Mouse (Mus musculus) neural tube, embryonic 15.5 days (tissue): ENCODE results near the gene Chchd3. TPM values are rescaled to one million over a fixed set of nuclear protein-coding genes. Genes with fewer than 3 reads are reported as not detected.

Source experiments
- ATAC-seq: fragments of 200-750 bp; cut with Nextera tagmentation; 2 replicates; pipeline ENCODE4 v1.8.0; 2017; ENCODE audit warnings: mild to moderate bottlenecking, moderate TSS enrichment, moderate library complexity; ENCODE audit not compliant: low FRiP score
- H3K27ac ChIP-seq: fragments of 300-500 bp; sonication (generic); replicated peaks from 2 replicates; pipeline ENCODE4 v1.5.1; 2015; ENCODE audit warnings: mild to moderate bottlenecking, inconsistent platforms
- H3K27me3 ChIP-seq: fragments of 300-500 bp; sonication (generic); replicated peaks from 2 replicates; pipeline ENCODE4 v1.6.1; 2015; ENCODE audit warnings: inconsistent platforms
- H3K36me3 ChIP-seq: fragments of 300-500 bp; sonication (generic); 2 replicates; pipeline ENCODE4 v1.6.1; 2015; ENCODE audit warnings: inconsistent platforms
- H3K4me1 ChIP-seq: fragments of 300-500 bp; sonication (generic); 2 replicates; pipeline ENCODE4 v1.6.1; 2015; ENCODE audit warnings: inconsistent platforms
- H3K4me2 ChIP-seq: fragments of 300-500 bp; sonication (generic); 2 replicates; pipeline ENCODE4 v1.6.1; 2015; ENCODE audit warnings: inconsistent platforms, mild to moderate bottlenecking, moderate library complexity
- H3K4me3 ChIP-seq: fragments of 300-500 bp; sonication (generic); replicated peaks from 2 replicates; pipeline ENCODE4 v1.5.1; 2015; ENCODE audit warnings: mild to moderate bottlenecking, inconsistent platforms
- H3K9ac ChIP-seq: fragments of 300-500 bp; sonication (generic); replicated peaks from 2 replicates; pipeline ENCODE4 v1.6.1; 2015; ENCODE audit warnings: mild to moderate bottlenecking, inconsistent platforms
- H3K9me3 ChIP-seq: fragments of 300-500 bp; sonication (generic); replicated peaks from 2 replicates; pipeline ENCODE4 v1.6.1; 2016; ENCODE audit warnings: inconsistent platforms
- WGBS: fragments of 180-500 bp; shearing (Covaris S2); methylation state at CpG from one replicate; pipeline ENCODE4 v1.1.7; 2015; ENCODE audit warnings: mixed read lengths; 5-methylcytosine and 5-hydroxymethylcytosine counted together
- polyA plus RNA-seq: library from polyadenylated mRNA; unstranded; fragments of >200 nt; fragmentation: Nextera tagmentation; extraction: Ambion mirVana; gene quantifications from 2 replicates; pipeline ENCODE4 v1.2.1, GENCODE M21; 2015

The Chchd3 gene
- 104 and 120 TPM in 2 replicates for polyA plus RNA-seq

GRCm38 (mm10) chr6:33059735-33060576 is at the start of gene Chchd3:
Gene Chchd3, minus strand, starts transcription at chr6:33060260.
- peak within 1 kb of the TSS; percentile 83 for H3K4me2 ChIP-seq
- no peaks in the 10 kb centered on the region for H3K27me3 ChIP-seq
- H3K9me3 ChIP-seq, result no peaks in the 10 kb centered on the region
- under 1% methylated on average over 50 of the region's 50 CpGs for WGBS
- H3K36me3 ChIP-seq, result peaks cover 1% of the 10 kb centered on the region; the same call in 1 of the 2 replicates
- H3K9ac ChIP-seq, result peak within 1 kb of the TSS; percentile 82
- peak; percentile 100 for ATAC-seq
- H3K27ac ChIP-seq, result peak within 1 kb of the TSS; percentile 80
- H3K4me3 ChIP-seq, result peak within 1 kb of the TSS; percentile 77
- H3K4me1 ChIP-seq, result peaks cover 16% of the 10 kb centered on the region

- H3K4me1 ChIP-seq, result no peaks in the 10 kb centered on the region
- H3K9ac ChIP-seq, result no peak overlapping the region
- H3K27ac ChIP-seq, result no peak overlapping the region
- WGBS, result 90% methylated on average over 6 of the region's 6 CpGs
- no peak overlapping the region for H3K4me3 ChIP-seq
- H3K27me3 ChIP-seq, result no peaks in the 10 kb centered on the region
- no peak for ATAC-seq
- H3K9me3 ChIP-seq, result no peaks in the 10 kb centered on the region
- no peaks in the 10 kb centered on the region for H3K36me3 ChIP-seq
- H3K4me2 ChIP-seq, result no peak overlapping the region
These were observed 44.6 kb upstream of the Chchd3 start for GRCm38 (mm10) chr6:33104661-33105060.

- no peaks in the 10 kb centered on the region for H3K9me3 ChIP-seq
- ATAC-seq, result no peak
- H3K36me3 ChIP-seq, result no peaks in the 10 kb centered on the region
- H3K4me3 ChIP-seq, result no peak overlapping the region
- 78% methylated on average over 4 of the region's 4 CpGs for WGBS
- H3K27ac ChIP-seq, result no peak overlapping the region
- H3K9ac ChIP-seq, result no peak overlapping the region
- no peaks in the 10 kb centered on the region for H3K27me3 ChIP-seq
- H3K4me2 ChIP-seq, result no peak overlapping the region
- H3K4me1 ChIP-seq, result peaks cover 13% of the 10 kb centered on the region
These were observed 38.8 kb upstream of the Chchd3 start for GRCm38 (mm10) chr6:33098903-33099302.

- Histone ChIP-seq H3K4me1 (peaks cover 13% of the 10 kb centered on the region), H3K27ac (peak overlapping the region; percentile 63), H3K4me2 (0 out of 2 replicates have a peak overlapping the region, but pooled peaks have one; percentile 1), H3K9ac (no peak overlapping the region), H3K36me3 (no peaks in the 10 kb centered on the region), H3K27me3 (no peaks in the 10 kb centered on the region), H3K9me3 (no peaks in the 10 kb centered on the region), H3K4me3 (no peak overlapping the region)
- peak; percentile 50; the same call in 1 of the 2 replicates for ATAC-seq
- WGBS, result 18% methylated on average over 8 of the region's 8 CpGs
These were observed 34.7 kb upstream of the Chchd3 start for GRCm38 (mm10) chr6:33094671-33095233.

DNA sequence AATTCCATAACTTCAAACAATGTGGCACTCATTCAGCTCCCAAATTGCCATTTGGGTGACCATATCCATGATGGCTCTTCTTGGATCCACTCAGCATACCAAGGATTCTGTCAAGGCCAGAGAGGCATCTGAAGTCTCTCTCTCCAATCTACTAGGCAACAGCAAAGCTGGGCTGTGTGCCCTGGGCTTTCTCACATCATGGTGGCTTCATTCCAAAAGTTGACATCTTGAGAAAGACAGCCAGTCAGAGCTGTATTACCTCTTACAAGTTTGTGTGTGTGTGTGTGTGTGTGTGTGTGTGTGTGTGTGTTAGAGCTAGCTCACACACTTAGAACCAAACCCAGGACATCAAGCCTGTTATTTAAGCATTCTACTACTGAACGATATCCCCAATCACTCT is 20.1 kb upstream of the Chchd3 start:
- no peak overlapping the region for H3K4me2 ChIP-seq

DNA sequence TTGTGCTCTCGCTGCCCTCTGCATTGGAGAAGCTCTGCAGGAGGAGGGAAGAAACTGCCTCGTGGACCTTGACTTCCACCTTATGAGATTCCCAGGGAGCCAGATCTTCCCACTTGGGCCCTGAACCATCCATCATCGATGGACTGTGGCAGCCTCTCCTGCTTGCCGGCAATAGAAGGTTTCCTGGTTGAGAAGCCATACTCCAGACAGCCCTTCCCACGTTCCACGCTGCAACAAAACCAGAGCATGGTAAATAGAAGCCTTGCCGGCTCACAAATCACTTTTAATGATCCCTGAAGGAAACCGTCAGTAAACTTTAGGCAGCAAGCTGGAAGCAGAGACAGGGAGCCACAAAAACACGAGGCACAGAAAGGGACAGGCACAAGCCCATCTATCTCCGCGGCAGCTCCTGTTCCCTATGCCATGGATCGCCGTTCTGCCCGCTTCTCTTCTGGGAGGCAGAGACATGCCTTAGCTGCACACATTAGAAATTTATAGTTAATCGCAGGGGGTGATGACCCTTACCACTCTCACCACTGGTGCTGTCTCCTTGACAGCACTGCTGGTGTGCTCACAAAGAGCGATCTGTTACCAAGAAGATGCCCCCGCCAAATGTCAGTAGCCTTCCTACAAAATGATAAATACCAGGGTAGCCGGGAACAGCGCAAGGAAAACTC is 18.3 kb upstream of the Chchd3 start:
- WGBS, result 27% methylated on average over 19 of the region's 19 CpGs
- peaks cover 15% of the 10 kb centered on the region for H3K4me1 ChIP-seq
- no peaks in the 10 kb centered on the region for H3K27me3 ChIP-seq
- H3K4me2 ChIP-seq, result peak overlapping the region; percentile 48
- H3K9ac ChIP-seq, result no peak overlapping the region
- H3K9me3 ChIP-seq, result no peaks in the 10 kb centered on the region
- H3K27ac ChIP-seq, result 0 out of 2 replicates have a peak overlapping the region, but pooled peaks have one; percentile 19
- H3K36me3 ChIP-seq, result no peaks in the 10 kb centered on the region
- ATAC-seq, result peak; percentile 41; the same call in 1 of the 2 replicates
- no peak overlapping the region for H3K4me3 ChIP-seq

More for the DNA sequence above, 20.1 kb upstream of the Chchd3 start:
- H3K36me3 ChIP-seq, result no peaks in the 10 kb centered on the region
- H3K27ac ChIP-seq, result no peak overlapping the region
- H3K9me3 ChIP-seq, result no peaks in the 10 kb centered on the region
- H3K4me3 ChIP-seq, result no peak overlapping the region
- peaks cover 15% of the 10 kb centered on the region for H3K4me1 ChIP-seq
- ATAC-seq, result no peak
- H3K27me3 ChIP-seq, result no peaks in the 10 kb centered on the region
- 100% methylated on average over 1 of the region's 1 CpGs for WGBS
- H3K9ac ChIP-seq, result no peak overlapping the region

GRCm38 (mm10) chr6:33066462-33066861 is 6.4 kb upstream of the Chchd3 start:
- no peak overlapping the region for H3K9ac ChIP-seq
- ATAC-seq, result no peak
- no peak overlapping the region for H3K4me3 ChIP-seq
- no peaks in the 10 kb centered on the region for H3K27me3 ChIP-seq
- 76% methylated on average over 4 of the region's 4 CpGs for WGBS
- H3K36me3 ChIP-seq, result no peaks in the 10 kb centered on the region
- no peaks in the 10 kb centered on the region for H3K4me1 ChIP-seq
- no peak overlapping the region for H3K4me2 ChIP-seq
- H3K9me3 ChIP-seq, result no peaks in the 10 kb centered on the region
- H3K27ac ChIP-seq, result no peak overlapping the region

DNA sequence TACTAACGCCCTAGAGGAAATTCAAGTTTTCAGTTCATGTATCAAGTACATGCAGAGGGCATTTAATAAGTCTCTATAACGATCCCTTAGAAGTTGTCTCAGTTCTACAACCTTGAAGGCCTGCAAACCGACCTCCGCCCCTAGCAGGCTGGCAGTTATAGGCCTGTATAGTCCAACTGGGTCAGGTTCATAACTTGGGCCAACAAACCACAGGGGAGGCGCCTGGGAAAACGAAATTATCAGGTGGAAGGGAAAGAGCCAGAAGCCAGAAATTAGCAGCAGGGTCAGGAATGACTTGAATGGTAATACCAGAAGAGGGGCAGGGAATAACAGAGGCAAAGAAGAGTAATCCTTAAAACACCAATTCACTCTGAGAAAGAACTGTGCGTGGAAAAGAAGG is 784 bp downstream of the Chchd3 start:
- peak overlapping the region; percentile 83 for H3K4me2 ChIP-seq
- no peak for ATAC-seq
- H3K9ac ChIP-seq, result peak overlapping the region; percentile 82
- H3K9me3 ChIP-seq, result no peaks in the 10 kb centered on the region
- no peaks in the 10 kb centered on the region for H3K27me3 ChIP-seq
- 43% methylated on average over 7 of the region's 7 CpGs for WGBS
- no peak overlapping the region for H3K27ac ChIP-seq
- peaks cover 6% of the 10 kb centered on the region; the same call in 1 of the 2 replicates for H3K36me3 ChIP-seq
- peak overlapping the region; percentile 77 for H3K4me3 ChIP-seq
- H3K4me1 ChIP-seq, result peaks cover 16% of the 10 kb centered on the region

DNA sequence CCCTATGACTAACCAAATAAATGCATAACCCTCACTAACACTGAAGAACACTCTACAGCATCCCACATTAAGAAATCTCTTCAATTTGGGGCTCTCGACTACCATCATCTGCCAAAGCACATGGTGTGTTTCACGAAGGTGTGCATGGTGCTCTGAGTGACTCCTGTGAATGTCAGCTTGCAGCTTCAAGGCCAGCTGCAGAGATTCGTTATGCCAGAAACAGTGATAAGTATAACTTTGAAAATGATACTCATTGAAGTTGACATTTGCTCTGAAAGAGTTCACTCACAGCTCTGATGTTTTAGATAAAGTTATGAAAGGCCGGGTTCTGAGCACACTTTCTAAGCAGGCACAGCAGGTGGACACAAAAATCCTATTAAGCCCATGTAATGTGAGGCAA is 3.7 kb downstream of the Chchd3 start:
- Histone ChIP-seq H3K4me1 (peaks cover 16% of the 10 kb centered on the region), H3K4me3 (no peak overlapping the region), H3K9me3 (no peaks in the 10 kb centered on the region), H3K27ac (no peak overlapping the region), H3K9ac (no peak overlapping the region), H3K36me3 (peaks cover 9% of the 10 kb centered on the region; the same call in 1 of the 2 replicates), H3K27me3 (no peaks in the 10 kb centered on the region), H3K4me2 (no peak overlapping the region)
- no peak for ATAC-seq
- WGBS, result 89% methylated on average over 4 of the region's 4 CpGs

- Histone ChIP-seq H3K27ac (no peak overlapping the region), H3K4me3 (no peak overlapping the region), H3K4me2 (no peak overlapping the region), H3K36me3 (peaks cover 9% of the 10 kb centered on the region; the same call in 1 of the 2 replicates), H3K4me1 (peaks cover 16% of the 10 kb centered on the region), H3K9me3 (no peaks in the 10 kb centered on the region), H3K9ac (no peak overlapping the region), H3K27me3 (no peaks in the 10 kb centered on the region)
- ATAC-seq, result no peak
- 95% methylated on average over 4 of the region's 4 CpGs for WGBS
These were observed 4.4 kb downstream of the Chchd3 start for GRCm38 (mm10) chr6:33055663-33056062.

DNA sequence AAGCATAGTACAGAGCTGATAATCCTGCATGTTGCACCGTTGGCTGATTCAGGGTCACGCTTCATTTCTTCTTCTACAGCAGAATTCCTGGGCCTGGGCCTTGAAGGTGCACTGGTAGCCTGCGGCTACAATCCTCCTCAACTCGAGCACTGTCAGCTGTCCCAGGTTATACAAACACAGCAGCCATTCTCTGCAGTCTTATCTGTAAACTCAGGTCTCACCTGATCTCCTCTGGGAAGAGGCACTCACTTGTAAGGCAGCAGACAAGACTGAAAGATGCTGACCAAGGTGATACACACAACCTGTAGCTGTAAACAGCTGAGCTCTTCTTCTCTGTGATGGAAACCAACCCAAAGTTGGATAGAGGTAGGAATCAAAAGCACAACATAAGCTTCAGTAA is 5.1 kb downstream of the Chchd3 start:
- Histone ChIP-seq H3K27me3 (no peaks in the 10 kb centered on the region), H3K9ac (no peak overlapping the region), H3K9me3 (no peaks in the 10 kb centered on the region), H3K27ac (no peak overlapping the region), H3K4me1 (peaks cover 17% of the 10 kb centered on the region), H3K4me2 (no peak overlapping the region), H3K36me3 (peaks cover 9% of the 10 kb centered on the region; the same call in 1 of the 2 replicates), H3K4me3 (no peak overlapping the region)
- no peak for ATAC-seq
- 98% methylated on average over 4 of the region's 4 CpGs for WGBS
